Mouse (Mus musculus) brain, embryonic 14.5 days (tissue): ENCODE results near the gene Kcnj3.

Source experiments
- CTCF ChIP-seq: fragments of 200-500 bp; IDR thresholded peaks from 2 replicates; pipeline ENCODE4 v1.5.1; 2012; ENCODE audit warnings: inconsistent platforms, mild to moderate bottlenecking, moderate library complexity, borderline replicate concordance; ENCODE audit not compliant: insufficient read depth, insufficient read length; ENCODE audit errors: extremely low read depth
- POLR2A ChIP-seq: fragments of 200-500 bp; IDR thresholded peaks from 2 replicates; pipeline ENCODE4 v1.6.1; 2012; ENCODE audit warnings: mild to moderate bottlenecking, inconsistent platforms, borderline replicate concordance; ENCODE audit not compliant: poor library complexity, insufficient read depth, insufficient read length, severe bottlenecking; ENCODE audit errors: extremely low read depth

- TF ChIP-seq CTCF (no peak), POLR2A (no peak)
Measured at GRCm38 (mm10) chr2:55437007-55437949, 1.5 kb downstream of the Kcnj3 start.
